Mouse (Mus musculus): ENCODE data around the gene Csk. TPM values are rescaled to one million over a fixed set of nuclear protein-coding genes. Genes with fewer than 3 reads are reported as not detected.

Csk gene
- polyA plus RNA-seq (2012; rRNA removed) = 51.7 and 57.8 TPM in 2 replicates

DNA sequence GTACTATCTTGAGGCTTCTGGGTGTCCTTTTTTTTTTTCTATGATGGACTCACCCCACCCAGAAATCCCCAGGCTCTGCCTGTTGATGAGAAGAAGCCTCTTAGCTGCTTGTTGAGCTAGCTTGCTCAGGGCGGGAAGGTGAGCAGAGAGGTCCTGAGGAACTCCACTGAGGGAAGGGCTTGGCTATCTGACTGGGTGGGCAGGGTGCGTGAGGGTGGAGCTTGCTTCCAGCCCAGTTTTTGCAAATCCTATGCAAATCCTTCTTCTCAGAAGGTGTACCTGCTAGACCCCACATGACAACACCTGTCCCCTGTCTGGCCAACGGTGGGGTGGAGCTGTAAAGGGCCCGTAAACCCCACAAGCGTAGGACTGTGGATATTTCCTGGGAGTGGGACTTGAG is at the start of gene Csk:
Gene Csk, minus strand, starts transcription at position 349 of the 400 bp plus-strand sequence.

DNA sequence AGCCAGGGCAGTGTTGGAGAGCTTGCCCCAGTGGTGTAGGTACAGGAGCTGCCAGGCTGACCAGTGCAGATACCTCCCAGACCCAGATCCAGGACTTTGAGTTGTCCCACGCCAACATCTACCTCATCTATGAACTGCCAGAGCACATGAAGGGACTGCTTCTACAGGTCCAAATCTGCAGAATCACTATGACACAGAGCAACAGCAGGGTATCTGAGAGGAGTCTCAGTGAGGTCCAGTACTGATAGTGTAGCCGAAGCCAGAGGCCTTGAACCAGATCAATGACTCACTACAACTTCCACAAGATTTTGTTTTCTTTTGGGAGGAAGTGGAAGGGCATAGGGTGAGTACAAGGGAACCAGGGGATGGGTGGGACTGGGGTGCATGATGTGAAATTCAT is 34.3 kb upstream of the Csk start, which contains the start of gene Cyp1a1:
Gene Cyp1a1, plus strand, starts transcription at position 178 of the 400 bp plus-strand sequence.

DNA sequence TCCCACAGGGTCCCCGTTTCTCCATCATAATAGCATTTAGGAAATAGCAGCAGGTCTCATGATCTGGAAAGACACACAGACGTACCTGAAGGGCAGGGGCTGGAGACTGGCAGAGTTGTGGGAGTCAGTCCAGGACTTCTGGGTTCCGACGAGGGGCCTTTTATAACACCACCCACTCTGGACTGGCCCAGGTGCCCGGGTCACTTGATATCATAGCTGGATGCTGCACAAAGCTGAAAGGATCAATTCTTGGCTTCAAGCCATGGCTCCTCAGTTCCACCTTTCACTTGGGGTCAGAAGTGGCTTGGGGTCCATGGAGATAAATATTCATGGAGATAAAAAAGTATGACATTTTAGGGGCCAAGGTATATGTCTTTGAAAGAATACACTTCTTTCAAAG is 30.1 kb upstream of the Csk start, which contains the start of gene Cyp1a2:
Gene Cyp1a2, minus strand, starts transcription at position 184 of the 400 bp plus-strand sequence.

DNA sequence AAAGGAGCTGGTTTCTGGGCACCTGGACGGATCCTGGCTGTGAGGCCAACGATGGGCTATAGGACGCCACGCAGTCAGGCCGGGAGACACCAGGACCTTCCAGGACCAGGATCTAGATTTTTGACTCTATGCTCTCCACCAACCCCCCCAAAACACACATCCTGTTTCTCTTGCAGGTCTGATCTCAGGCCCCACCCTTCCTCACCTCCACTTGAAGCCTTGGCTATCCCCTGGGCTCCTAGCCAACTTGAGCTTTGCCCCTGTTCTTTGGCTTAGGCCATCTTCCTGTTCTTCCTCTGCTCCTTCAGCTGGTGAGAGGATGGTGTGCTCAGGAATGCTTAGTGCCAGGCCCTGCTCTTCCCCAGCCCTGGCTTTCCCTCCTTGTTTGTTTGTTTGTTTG is 32.8 kb downstream of the Csk start, which contains the start of gene Lman1l:
Gene Lman1l, minus strand, starts transcription at position 101 of the 400 bp plus-strand sequence.

DNA sequence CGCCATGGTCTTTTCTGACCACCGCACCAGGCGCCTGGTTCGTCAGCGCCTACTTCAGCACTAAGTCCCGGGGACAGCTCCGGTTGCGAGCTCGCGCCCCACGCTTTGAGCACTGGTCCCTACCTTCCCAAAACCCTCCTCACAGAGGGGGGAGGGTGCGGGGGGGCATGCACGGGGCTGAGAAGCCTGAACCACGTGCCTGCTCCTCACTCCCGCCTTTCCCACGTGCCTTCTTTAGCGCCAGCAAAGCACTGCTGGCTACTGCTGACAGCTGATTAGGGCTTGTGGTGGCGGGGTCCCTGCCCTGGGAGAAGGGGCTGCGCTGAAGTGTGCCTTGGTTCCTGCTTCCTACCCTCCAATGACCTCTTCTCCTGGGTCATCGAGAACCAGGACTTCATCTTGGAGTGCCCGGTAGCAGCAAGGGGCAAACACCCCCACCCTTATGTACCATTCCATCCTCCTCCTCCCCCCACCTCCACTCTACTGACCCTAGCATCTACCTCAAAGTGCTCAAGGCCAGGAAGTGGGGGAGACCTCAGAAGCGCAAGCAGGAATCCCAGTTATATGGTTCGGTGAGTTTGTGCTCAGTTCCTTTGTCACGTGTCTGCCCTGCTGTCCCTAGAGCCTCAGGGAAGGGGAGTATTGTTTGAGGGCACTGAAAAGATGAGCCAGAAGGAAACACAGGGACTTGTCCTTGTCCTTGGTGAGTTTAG is 47.1 kb downstream of the Csk start, which contains the start of gene Cplx3:
Gene Cplx3, minus strand, starts transcription at position 143 of the 713 bp plus-strand sequence.

DNA sequence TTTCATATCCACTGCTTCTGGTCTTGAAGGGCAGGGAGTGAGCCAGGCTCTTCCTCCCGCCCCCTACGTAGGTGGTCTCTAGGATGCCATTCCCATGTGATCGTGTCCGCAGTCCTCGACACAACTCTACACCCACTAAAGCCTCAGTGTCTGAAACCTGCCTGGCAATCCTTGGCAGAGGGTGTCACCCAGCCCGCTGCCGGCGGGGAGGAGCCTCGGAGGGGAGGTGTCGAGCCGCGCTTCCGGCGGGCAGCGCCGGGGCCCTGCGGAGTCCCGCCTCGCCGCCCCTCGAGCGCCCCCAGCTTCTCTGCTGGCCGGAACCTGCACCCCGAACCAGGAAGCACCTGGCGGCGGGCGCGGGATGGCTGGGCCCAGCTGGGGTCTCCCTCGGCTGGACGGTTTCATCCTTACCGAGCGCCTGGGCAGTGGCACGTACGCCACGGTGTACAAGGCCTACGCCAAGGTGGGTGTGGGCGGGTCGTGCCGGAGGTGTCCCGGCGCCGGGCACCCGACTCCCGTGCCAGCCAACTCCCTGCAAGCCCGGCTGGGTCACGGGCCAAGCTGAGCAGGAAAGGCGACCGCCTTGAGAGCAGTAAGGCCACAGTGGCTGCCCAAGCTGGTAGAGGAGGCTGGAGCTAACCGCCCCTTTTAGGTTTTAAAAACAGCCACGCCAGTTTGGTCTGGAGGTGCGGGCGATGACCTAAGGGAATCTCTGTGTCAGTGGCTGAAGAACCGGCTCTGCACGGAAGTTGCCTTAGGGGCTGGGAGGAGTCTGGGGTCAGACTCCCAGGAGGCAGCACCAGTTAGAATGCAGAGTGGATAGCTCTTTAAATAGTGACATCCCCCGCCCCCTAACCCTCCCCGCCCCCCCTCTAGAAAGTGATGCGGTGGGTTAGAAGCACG is 64.0 kb downstream of the Csk start, which contains the start of gene Ulk3:
Gene Ulk3, plus strand, starts transcription at position 229 of the 903 bp plus-strand sequence.

Other genes starting within 250 kb of the Csk start
- 31.3 and 33.2 TPM in 2 replicates for gene Ppcdc, start 213.5 kb downstream of the Csk start, polyA plus RNA-seq (2012; rRNA removed)
- gene Scamp5, start 185.6 kb downstream of the Csk start, polyA plus RNA-seq (2012; rRNA removed) = 36.6 and 41.6 TPM in 2 replicates
- gene Rpp25, start 149.6 kb downstream of the Csk start, polyA plus RNA-seq (2012; rRNA removed) = 32.4 and 52.8 TPM in 2 replicates
- 376 and 601 TPM in 2 replicates for gene Cox5a, start 132.4 kb downstream of the Csk start, polyA plus RNA-seq (2012; rRNA removed)
- gene Fam219b, start 116.1 kb downstream of the Csk start, polyA plus RNA-seq (2012; rRNA removed) = 21.8 and 29.0 TPM in 2 replicates
- 40.7 and 50.2 TPM in 2 replicates for gene Mpi, start 100.9 kb downstream of the Csk start, polyA plus RNA-seq (2012; rRNA removed)
- 116 and 128 TPM in 2 replicates for gene Scamp2, start 92.7 kb downstream of the Csk start, polyA plus RNA-seq (2012; rRNA removed)
- 25.7 and 31.5 TPM in 2 replicates for gene Ulk3, start 64.2 kb downstream of the Csk start, polyA plus RNA-seq (2012; rRNA removed)
- not detected in 2 replicates for gene Cplx3, start 47.4 kb downstream of the Csk start, polyA plus RNA-seq (2012; rRNA removed)
- gene Lman1l, start 32.9 kb downstream of the Csk start, polyA plus RNA-seq (2012; rRNA removed) = not detected in 2 replicates
- gene Cyp1a2, start 30.1 kb upstream of the Csk start, polyA plus RNA-seq (2012; rRNA removed) = 0.08 and 0.53 TPM in 2 replicates
- gene Cyp1a1, start 34.3 kb upstream of the Csk start, polyA plus RNA-seq (2012; rRNA removed) = 0.10 and 0.19 TPM in 2 replicates
- gene Edc3, start 54.9 kb upstream of the Csk start, polyA plus RNA-seq (2012; rRNA removed) = 12.6 and 15.7 TPM in 2 replicates
- 92.5 and 95.3 TPM in 2 replicates for gene Clk3, start 112.2 kb upstream of the Csk start, polyA plus RNA-seq (2012; rRNA removed)
- 7.9 and 10.1 TPM in 2 replicates for gene Arid3b, start 183.2 kb upstream of the Csk start, polyA plus RNA-seq (2012; rRNA removed)